Mouse (Mus musculus) c-Kit-positive CD71-positive TER-119-positive erythroid progenitor cells, embryonic 14.5 days (primary cell): ENCODE measurements around the gene Lrrc1.
"Not testable (repeated sequence)": the region's sequence is repeated elsewhere in the genome, so short reads cannot be mapped to it uniquely, and the experiment has no call there.

Experiments used
- DNase-seq: peaks from one replicate; pipeline ENCODE4 v3.0.0-alpha.2; 2013; ENCODE audit warnings: low spot score

The Lrrc1 gene

GRCm38 (mm10) chr9:77544354-77545067 lies at the start of gene Lrrc1:
Gene Lrrc1, minus strand, starts transcription at chr9:77544870.
- DNase-seq: peak; percentile 71

- no peak for DNase-seq
These were observed 47.8 kb upstream of the Lrrc1 start for GRCm38 (mm10) chr9:77592423-77592822.

GRCm38 (mm10) chr9:77589496-77589895 lies 44.8 kb upstream of the Lrrc1 start:
- DNase-seq: no peak

- no peak for DNase-seq
These were observed 42.9 kb upstream of the Lrrc1 start for GRCm38 (mm10) chr9:77587616-77588015.

GRCm38 (mm10) chr9:77586806-77587591 lies 42.3 kb upstream of the Lrrc1 start:
- DNase-seq: no peak

- no peak for DNase-seq
These were observed 40.1 kb upstream of the Lrrc1 start for GRCm38 (mm10) chr9:77584746-77585145.

- DNase-seq: no peak
These were observed 38.6 kb upstream of the Lrrc1 start for GRCm38 (mm10) chr9:77583302-77583701.

GRCm38 (mm10) chr9:77579827-77580226 lies 35.2 kb upstream of the Lrrc1 start:
- no peak for DNase-seq

GRCm38 (mm10) chr9:77577931-77578330 lies 33.3 kb upstream of the Lrrc1 start:
- DNase-seq: no peak

GRCm38 (mm10) chr9:77577409-77577808 lies 32.7 kb upstream of the Lrrc1 start:
- DNase-seq: no peak

- DNase-seq: no peak
These were observed 31.6 kb upstream of the Lrrc1 start for GRCm38 (mm10) chr9:77576320-77576719.

GRCm38 (mm10) chr9:77574996-77575395 lies 30.3 kb upstream of the Lrrc1 start:
- DNase-seq: not testable (repeated sequence)

- no peak for DNase-seq
These were observed 27.2 kb upstream of the Lrrc1 start for GRCm38 (mm10) chr9:77571851-77572250.

- DNase-seq: no peak
These were observed 24.3 kb upstream of the Lrrc1 start for GRCm38 (mm10) chr9:77568789-77569506.

GRCm38 (mm10) chr9:77561827-77562226 lies 17.2 kb upstream of the Lrrc1 start:
- DNase-seq: no peak

GRCm38 (mm10) chr9:77557963-77558362 lies 13.3 kb upstream of the Lrrc1 start:
- DNase-seq: no peak

- DNase-seq: no peak
These were observed 12.5 kb upstream of the Lrrc1 start for GRCm38 (mm10) chr9:77557181-77557580.

GRCm38 (mm10) chr9:77556435-77556834 lies 11.8 kb upstream of the Lrrc1 start:
- DNase-seq: no peak

GRCm38 (mm10) chr9:77553465-77553864 lies 8.8 kb upstream of the Lrrc1 start:
- DNase-seq: no peak

- no peak for DNase-seq
These were observed 6.4 kb upstream of the Lrrc1 start for GRCm38 (mm10) chr9:77551036-77551512.

- no peak for DNase-seq
These were observed 1.3 kb upstream of the Lrrc1 start for GRCm38 (mm10) chr9:77546010-77546409.

- DNase-seq: no peak
These were observed 375 bp upstream of the Lrrc1 start for GRCm38 (mm10) chr9:77545068-77545421.
